Mouse (Mus musculus): ENCODE measurements at regions not wholly inside any gene's neighbourhood (a gene's known extent, or its start where the extent isn't known, plus 50 kb on each side); places are given as distances from the start of the nearest gene placed in this dataset.

DNA sequence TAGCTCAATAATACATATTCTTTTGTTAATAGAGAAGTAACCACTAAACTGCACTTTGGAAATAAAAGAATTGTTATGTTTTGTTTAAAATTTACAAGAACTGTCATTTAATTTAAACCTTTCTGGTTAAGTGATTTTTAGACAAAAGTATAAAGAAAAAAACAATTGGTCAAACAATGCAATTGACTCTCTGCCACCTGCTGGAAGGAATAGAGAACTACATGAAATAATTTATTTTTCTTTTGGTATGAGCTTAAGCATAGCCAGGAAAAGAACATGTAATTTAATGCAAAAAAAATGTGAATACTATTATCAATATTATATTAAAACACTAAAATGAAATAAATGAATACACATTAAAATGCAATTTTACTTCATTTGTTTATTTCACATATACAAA, 465.5 kb upstream of the Pcdh10 start:
- no peaks in the 10 kb centered on the region for H3K4me1 ChIP-seq (ENCODE audit: control insufficient read depth, insufficient read depth, low read length)

GRCm38 (mm10) chr3:44914321-44914720, 463.9 kb upstream of the Pcdh10 start:
- ATAC-seq (ENCODE audit: low FRiP score, low read depth) (no peak), DNase-seq (ENCODE audit: low spot score) (no peak)
- H3K4me3 ChIP-seq (replicated peaks; ENCODE audit: low read length), result no peak overlapping the region
- H3K4me1 ChIP-seq (ENCODE audit: control insufficient read depth, insufficient read depth, low read length), result no peaks in the 10 kb centered on the region
- 62% methylated on average over 3 of the region's 3 CpGs for WGBS
- H3K9ac ChIP-seq (ENCODE audit: low read depth, low read length, severe bottlenecking), result no peak overlapping the region
- no peaks in the 10 kb centered on the region for H3K9me3 ChIP-seq (ENCODE audit: control insufficient read depth, low read length)
- no peak overlapping the region for H3K4me2 ChIP-seq (replicated peaks; ENCODE audit: low read depth, low read length, severe bottlenecking)
- no peaks in the 10 kb centered on the region for H3K27me3 ChIP-seq (ENCODE audit: control insufficient read depth, insufficient read depth, low read length)
- H3K36me3 ChIP-seq (ENCODE audit: control insufficient read depth, insufficient read depth, low read length), result no peaks in the 10 kb centered on the region
- no peak overlapping the region for H3K27ac ChIP-seq (replicated peaks; ENCODE audit: low read depth, low read length)
- no peak for TF ChIP-seq POLR2A (IDR thresholded peaks at IDR 0.05; ENCODE audit: borderline replicate concordance, extremely low read depth, insufficient read depth, insufficient read length)

More for the DNA sequence above, 465.5 kb upstream of the Pcdh10 start:
- ATAC-seq (ENCODE audit: low FRiP score, low read depth) (no peak), DNase-seq (ENCODE audit: low spot score) (peak; percentile 63)
- Histone ChIP-seq H3K27me3 (ENCODE audit: control insufficient read depth, insufficient read depth, low read length) (no peaks in the 10 kb centered on the region), H3K4me3 (replicated peaks; ENCODE audit: low read length) (no peak overlapping the region), H3K9ac (ENCODE audit: low read depth, low read length, severe bottlenecking) (no peak overlapping the region), H3K9me3 (ENCODE audit: control insufficient read depth, low read length) (no peaks in the 10 kb centered on the region), H3K27ac (replicated peaks; ENCODE audit: low read depth, low read length) (no peak overlapping the region), H3K4me2 (replicated peaks; ENCODE audit: low read depth, low read length, severe bottlenecking) (no peak overlapping the region), H3K36me3 (ENCODE audit: control insufficient read depth, insufficient read depth, low read length) (no peaks in the 10 kb centered on the region)
- no peak for TF ChIP-seq POLR2A (IDR thresholded peaks at IDR 0.05; ENCODE audit: borderline replicate concordance, extremely low read depth, insufficient read depth, insufficient read length)

All from limb, embryonic 14.5 days (tissue).